Mouse (Mus musculus): ENCODE data around the gene H1f0.

DNA sequence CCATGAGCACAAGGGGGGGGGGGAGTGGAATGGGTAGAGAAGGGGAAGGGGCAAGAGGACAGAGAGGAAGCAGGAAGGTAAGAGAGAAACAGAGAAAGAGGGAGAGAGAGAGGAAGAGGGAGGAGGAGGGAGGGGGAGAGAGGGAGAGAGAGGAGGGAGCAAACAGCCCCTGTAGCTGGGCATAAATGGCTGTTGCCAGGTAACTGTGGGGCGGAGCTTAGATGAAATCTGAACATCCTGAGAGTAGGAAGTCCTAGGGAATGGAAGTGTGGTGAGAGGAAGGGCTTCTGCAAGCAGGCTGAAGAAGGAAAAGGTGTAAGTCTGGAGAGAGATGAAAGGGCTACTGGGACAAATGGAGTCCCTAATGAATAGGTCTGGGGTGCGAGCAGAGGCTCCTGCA is 38.0 kb downstream of the H1f0 start:
- TF ChIP-seq CTCF (IDR thresholded peaks at IDR 0.05; ENCODE audit: low read depth), result no peak
- no peak for TF ChIP-seq EP300 (IDR thresholded peaks at IDR 0.05; ENCODE audit: low read depth)
